ENCODE assay signal across 7 mouse cellular contexts in genomic region chr8:60631504-60631934, GRCm38 (mm10). TPM values are rescaled to one million over a fixed set of nuclear protein-coding genes. Genes with fewer than 3 reads are reported as not detected.
A peak's percentile ranks its signal among the peaks of the same experiment; 100 is the strongest.
DNase-seq lines count a peak whose midpoint lies in the region; ATAC-seq and TF ChIP-seq lines count a peak whose summit lies in the region.

No protein-coding gene starts in this region.

- peak; percentile 49 for ATAC-seq in granulocyte monocyte progenitor cell, adult 5-6 weeks (replicated peaks; ENCODE audit: poor library complexity, severe bottlenecking)
- no peak for ATAC-seq in intestine, postnatal 0 days
- peak; percentile 32 for ATAC-seq in megakaryocyte-erythroid progenitor cell, adult 5-6 weeks (replicated peaks; ENCODE audit: low FRiP score, low TSS enrichment, poor library complexity, severe bottlenecking)

- WGBS in intestine, postnatal 0 days: under 1% methylated on average over 13 of the region's 13 CpGs

- H3K27ac ChIP-seq in intestine, postnatal 0 days (ENCODE audit: low read depth, low read length): no peak overlapping the region

- no peaks in the 10 kb centered on the region for H3K9me3 ChIP-seq in intestine, postnatal 0 days (ENCODE audit: control insufficient read depth)

- H3K4me3 ChIP-seq in intestine, postnatal 0 days (ENCODE audit: low read depth, low read length): peak overlapping the region; percentile 68

- TF ChIP-seq CTCF in intestine, postnatal 0 days (IDR thresholded peaks at IDR 0.05; ENCODE audit: low read depth): no peak

- intact Hi-C loops in left cerebral cortex, postnatal 25 days (cut with DNase I): loop anchor here (5.0 to 10.0 kb wide), 2 partner anchors 143 to 361 kb away; partner anchors contain the start of gene Nek1

- peak; percentile 27 to 34 for DNase-seq in adrenal gland, postnatal 4 days (ENCODE audit: low spot score in 2 of 2)
- peak; percentile 74 for DNase-seq in embryo, embryonic 9.5 days (ENCODE audit: extremely low spot score)
- DNase-seq in left cerebral cortex, postnatal 25 days (ENCODE audit: low spot score in 2 of 2): peak; percentile 84 to 88
- peak; percentile 81 for DNase-seq in right cerebral cortex, postnatal 25 days

- no peak overlapping the region for H3K9ac ChIP-seq in intestine, postnatal 0 days (ENCODE audit: low read depth, low read length)

- peaks cover 9% of the 10 kb centered on the region; the same call in 1 of the 2 replicates for H3K27me3 ChIP-seq in intestine, postnatal 0 days (replicated peaks; ENCODE audit: control insufficient read depth, insufficient read depth, low read length)

- H3K36me3 ChIP-seq in intestine, postnatal 0 days (ENCODE audit: control insufficient read depth, insufficient read depth): no peaks in the 10 kb centered on the region

- peak overlapping the region; percentile 98 for H3K4me2 ChIP-seq in intestine, postnatal 0 days (replicated peaks; ENCODE audit: low read depth)

- peaks cover 3% of the 10 kb centered on the region; the same call in 1 of the 2 replicates for H3K4me1 ChIP-seq in intestine, postnatal 0 days (replicated peaks; ENCODE audit: control insufficient read depth, insufficient read depth, low read length)

RNA-seq across cellular contexts. Expression of gene Mfap3l, which starts 1.1 kb away (rescaled TPM):
- total RNA-seq in adrenal gland, postnatal 4 days (2021): 1 to 10 TPM; 3.5 to 5.3 TPM
- 2.9 and 3.1 TPM in 2 replicates for total RNA-seq in granulocyte monocyte progenitor cell, adult 5-6 weeks (2014; fragmentation: Nextera tagmentation)
- 3.1 and 4.9 TPM in 2 replicates for total RNA-seq in granulocyte monocyte progenitor cell, adult 5-6 weeks (2017)
- 0.99 and 1.1 TPM in 2 replicates for polyA plus RNA-seq in intestine, postnatal 0 days (2015; fragmentation: Nextera tagmentation; extraction: Ambion mirVana)
- 10 to 100 TPM; 49.8 to 57.8 TPM for total RNA-seq in left cerebral cortex, postnatal 25 days (2021)
- 0.22 and 0.79 TPM in 2 replicates for total RNA-seq in megakaryocyte-erythroid progenitor cell, adult 5-6 weeks (2014; fragmentation: Nextera tagmentation)
- 0.15 TPM in 1 of 2 replicates, not detected in the other for total RNA-seq in megakaryocyte-erythroid progenitor cell, adult 5-6 weeks (2017)

Comparison
In these comparisons a context has a peak if more than half of its experiments do, and no peak if none do; other contexts are left out.
1. DNase-seq: peak in every context shown above with its lines; median percentile 86 in left cerebral cortex, postnatal 25 days; 81 in right cerebral cortex, postnatal 25 days; 74 in embryo, embryonic 9.5 days; 30 in adrenal gland, postnatal 4 days.
2. RNA of gene Mfap3l, which starts 1.1 kb away (total RNA-seq): 49.8 to 57.8 TPM in left cerebral cortex, postnatal 25 days; 3.5 to 5.3 TPM in adrenal gland, postnatal 4 days, 2.9 to 4.9 TPM in granulocyte monocyte progenitor cell, adult 5-6 weeks and 0.15 to 0.79 TPM in megakaryocyte-erythroid progenitor cell, adult 5-6 weeks; every median in the first group is over 4 times any median in the second.